8 mouse cellular contexts compared by ENCODE assay signal in the genomic region with DNA sequence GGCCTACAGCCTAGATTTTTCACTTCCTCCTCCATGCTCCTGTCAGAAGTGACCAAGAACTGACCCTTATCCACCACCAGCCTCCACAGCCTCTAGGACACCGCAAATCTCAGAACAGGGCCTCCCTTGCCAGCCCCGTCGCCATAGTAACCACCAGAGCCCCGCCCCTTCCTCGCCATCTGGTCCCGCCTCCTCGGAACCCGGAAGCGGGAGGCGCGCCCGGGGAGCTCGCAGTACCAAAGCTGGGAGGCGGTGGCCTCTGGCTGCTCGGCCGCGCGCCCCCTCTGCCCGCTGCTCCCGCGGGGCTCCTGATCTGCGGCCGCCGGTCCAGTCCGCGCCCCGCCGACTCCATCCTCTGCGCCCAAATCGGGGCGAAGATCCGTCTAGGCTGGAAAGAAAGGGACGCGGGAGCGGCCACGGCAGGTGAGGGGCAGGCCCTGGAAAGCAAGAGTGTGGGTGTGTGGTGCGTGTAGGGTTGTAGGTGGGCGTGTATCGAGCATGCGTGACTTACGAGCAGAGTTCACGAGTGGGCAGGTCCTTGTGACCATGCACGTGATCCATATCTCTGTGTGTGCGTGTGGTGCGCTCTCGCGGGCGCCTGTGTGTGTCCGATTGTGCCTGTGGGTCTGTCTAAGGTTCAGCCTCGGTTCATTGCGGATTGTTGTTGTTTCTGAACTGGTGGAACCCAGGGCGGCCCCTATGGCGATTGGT. TPM values are rescaled to one million over a fixed set of nuclear protein-coding genes. Genes with fewer than 3 reads are reported as not detected.
DNase-seq lines count a peak whose midpoint lies in the region; ATAC-seq and TF ChIP-seq lines count a peak whose summit lies in the region.

Spg21 (plus strand) TSS at position 216 of the 711 bp plus-strand sequence.

- WGBS in forebrain, embryonic 10.5 days, result under 1% methylated on average over 52 of the region's 53 CpGs
- under 1% methylated on average over 53 of the region's 53 CpGs for WGBS in heart, embryonic 15.5 days
- WGBS in liver, embryonic 14.5 days (ENCODE audit: insufficient replicate concordance), result under 1% methylated on average over 53 of the region's 53 CpGs
- WGBS in neural tube, embryonic 11.5 days, result 0% methylated on average over 53 of the region's 53 CpGs
- WGBS in stomach, postnatal 0 days, result under 1% methylated on average over 53 of the region's 53 CpGs

- peaks cover 30% of the 10 kb centered on the region for H3K4me1 ChIP-seq in forebrain, embryonic 10.5 days
- H3K4me1 ChIP-seq in heart, embryonic 15.5 days (replicated peaks), result peaks cover 16% of the 10 kb centered on the region
- peaks cover 2 to 11% of the 10 kb centered on the region in 2 experiments for H3K4me1 ChIP-seq in liver, embryonic 14.5 days (replicated peaks; ENCODE audit: control insufficient read depth in 2 of 2, insufficient read depth in 2 of 2, low read length in 1 of 2)
- peaks cover 11% of the 10 kb centered on the region for H3K4me1 ChIP-seq in neural tube, embryonic 11.5 days (ENCODE audit: control insufficient read depth, insufficient read depth, low read length)
- H3K4me1 ChIP-seq in stomach, postnatal 0 days (replicated peaks; ENCODE audit: control insufficient read depth, insufficient read depth), result no peaks in the 10 kb centered on the region

- ATAC-seq in CD4-positive, CD25-positive, alpha-beta regulatory T cell, adult 4 months, result peak; percentile 97
- ATAC-seq in heart, embryonic 15.5 days (replicated peaks; ENCODE audit: insufficient number of reproducible peaks, insufficient read depth, low FRiP score, low read depth), result peak; percentile 94
- ATAC-seq in liver, embryonic 14.5 days (ENCODE audit: insufficient read depth), result peak; percentile 87
- peak; percentile 96 for ATAC-seq in neural tube, embryonic 11.5 days (ENCODE audit: insufficient read depth, low FRiP score, low TSS enrichment)
- ATAC-seq in stomach, postnatal 0 days (ENCODE audit: low FRiP score, low TSS enrichment), result peak; percentile 97

- H3K4me3 ChIP-seq in forebrain, embryonic 10.5 days, result peak within 1 kb of the TSS; percentile 96
- H3K4me3 ChIP-seq in heart, embryonic 15.5 days, result peak within 1 kb of the TSS; percentile 93
- H3K4me3 ChIP-seq in liver, embryonic 14.5 days (ENCODE audit: insufficient read depth in 1 of 2, low read depth in 2 of 2, low read length in 2 of 2), result peak within 1 kb of the TSS; percentile 63 to 82
- H3K4me3 ChIP-seq in neural tube, embryonic 11.5 days (ENCODE audit: low read depth, low read length), result peak within 1 kb of the TSS; percentile 67
- H3K4me3 ChIP-seq in stomach, postnatal 0 days (ENCODE audit: low read depth, low read length), result peak within 1 kb of the TSS; percentile 90

- peak within 1 kb of the TSS; percentile 76 for H3K4me2 ChIP-seq in heart, embryonic 15.5 days
- H3K4me2 ChIP-seq in liver, embryonic 14.5 days (ENCODE audit: low read depth), result peak within 1 kb of the TSS; percentile 73
- H3K4me2 ChIP-seq in neural tube, embryonic 11.5 days (ENCODE audit: low read depth), result peak within 1 kb of the TSS; percentile 58
- H3K4me2 ChIP-seq in stomach, postnatal 0 days (replicated peaks; ENCODE audit: low read depth), result peak within 1 kb of the TSS; percentile 69

- peaks cover 14% of the 10 kb centered on the region for H3K36me3 ChIP-seq in forebrain, embryonic 10.5 days (replicated peaks)
- H3K36me3 ChIP-seq in heart, embryonic 15.5 days, result peaks cover 8% of the 10 kb centered on the region; the same call in 1 of the 2 replicates
- peaks cover 4% of the 10 kb centered on the region for H3K36me3 ChIP-seq in liver, embryonic 14.5 days (replicated peaks; ENCODE audit: control insufficient read depth, insufficient read depth, low read depth)
- H3K36me3 ChIP-seq in neural tube, embryonic 11.5 days (ENCODE audit: control insufficient read depth, insufficient read depth, low read length), result peaks cover under 1% of the 10 kb centered on the region; the same call in 1 of the 2 replicates
- 0 out of 2 replicates have a peak, but pooled peaks cover 3% of the 10 kb centered on the region for H3K36me3 ChIP-seq in stomach, postnatal 0 days (ENCODE audit: control insufficient read depth, insufficient read depth, low read length)

- TF ChIP-seq EP300 in liver, embryonic 14.5 days (IDR thresholded peaks at IDR 0.05; ENCODE audit: low read depth), result no peak
- TF ChIP-seq EP300 in stomach, postnatal 0 days (optimal IDR thresholded peaks at IDR 0.05), result no peak

- peak within 1 kb of the TSS; percentile 87 for H3K9ac ChIP-seq in heart, embryonic 15.5 days
- peak within 1 kb of the TSS; percentile 55 for H3K9ac ChIP-seq in liver, embryonic 14.5 days (replicated peaks)
- H3K9ac ChIP-seq in neural tube, embryonic 11.5 days (ENCODE audit: low read length), result peak within 1 kb of the TSS; percentile 66
- peak within 1 kb of the TSS; percentile 87 for H3K9ac ChIP-seq in stomach, postnatal 0 days (ENCODE audit: low read length)

- no peaks in the 10 kb centered on the region for H3K27me3 ChIP-seq in forebrain, embryonic 10.5 days (ENCODE audit: poor library complexity, severe bottlenecking)
- H3K27me3 ChIP-seq in heart, embryonic 15.5 days, result no peaks in the 10 kb centered on the region
- no peaks in the 10 kb centered on the region for H3K27me3 ChIP-seq in liver, embryonic 14.5 days (ENCODE audit: control insufficient read depth, insufficient read depth, low read length)
- H3K27me3 ChIP-seq in neural tube, embryonic 11.5 days (ENCODE audit: control insufficient read depth, insufficient read depth, low read length), result no peaks in the 10 kb centered on the region
- H3K27me3 ChIP-seq in stomach, postnatal 0 days (ENCODE audit: control insufficient read depth, insufficient read depth, low read length), result no peaks in the 10 kb centered on the region

- TF ChIP-seq CTCF in liver, embryonic 14.5 days (IDR thresholded peaks at IDR 0.05; ENCODE audit: low read depth), result no peak
- no peak for TF ChIP-seq CTCF in stomach, postnatal 0 days (IDR thresholded peaks at IDR 0.05; ENCODE audit: low read depth)

- no peaks in the 10 kb centered on the region for H3K9me3 ChIP-seq in forebrain, embryonic 10.5 days
- no peaks in the 10 kb centered on the region for H3K9me3 ChIP-seq in heart, embryonic 15.5 days (replicated peaks)
- H3K9me3 ChIP-seq in liver, embryonic 14.5 days (ENCODE audit: control insufficient read depth, low read length), result no peaks in the 10 kb centered on the region
- H3K9me3 ChIP-seq in neural tube, embryonic 11.5 days (ENCODE audit: control insufficient read depth, low read length), result no peaks in the 10 kb centered on the region
- no peaks in the 10 kb centered on the region for H3K9me3 ChIP-seq in stomach, postnatal 0 days (ENCODE audit: control insufficient read depth, low read length)

- peak within 1 kb of the TSS; percentile 92 for H3K27ac ChIP-seq in forebrain, embryonic 10.5 days
- H3K27ac ChIP-seq in heart, embryonic 15.5 days, result peak within 1 kb of the TSS; percentile 88
- H3K27ac ChIP-seq in liver, embryonic 14.5 days, result no peak within 1 kb of the TSS
- H3K27ac ChIP-seq in neural tube, embryonic 11.5 days (ENCODE audit: low read depth, low read length), result peak within 1 kb of the TSS; percentile 28
- H3K27ac ChIP-seq in stomach, postnatal 0 days (replicated peaks), result peak within 1 kb of the TSS; percentile 91

- peak; percentile 74 for DNase-seq in c-Kit-negative CD71-positive TER-119-positive erythroid progenitor cells, embryonic 14.5 days (ENCODE audit: low read depth, low spot score)
- DNase-seq in forebrain, embryonic 10.5 days (ENCODE audit: extremely low spot score, low spot score), result peak; percentile 97
- peak; percentile 97 for DNase-seq in kidney, postnatal 25 days
- peak; percentile 71 to 81 (median 71) for DNase-seq in liver, embryonic 14.5 days (ENCODE audit: low read depth in 3 of 3, low spot score in 3 of 3)
- DNase-seq in neural tube, embryonic 11.5 days (ENCODE audit: low spot score), result peak; percentile 97
- peak; percentile 97 for DNase-seq in stomach, postnatal 0 days (ENCODE audit: low spot score)

RNA-seq across cellular contexts. Expression of gene Spg21, which starts in this region (rescaled TPM):
- polyA plus RNA-seq in CD4-positive, CD25-positive, alpha-beta regulatory T cell, adult 4 months (2017; shearing (Covaris generic)), result 10 to 100 TPM; 76.6 to 78.9 TPM
- 93.8 TPM in 2 replicates for polyA plus RNA-seq in forebrain, embryonic 10.5 days (2016; fragmentation: Nextera tagmentation; extraction: Ambion mirVana)
- 52.9 and 62.7 TPM in 2 replicates for polyA plus RNA-seq in heart, embryonic 15.5 days (2015; fragmentation: Nextera tagmentation; extraction: Ambion mirVana)
- 5.6 and 6.9 TPM in 2 replicates for polyA plus RNA-seq in liver, embryonic 14.5 days (2012; rRNA removed)
- polyA plus RNA-seq in liver, embryonic 14.5 days (2014; fragmentation: Nextera tagmentation; extraction: Ambion mirVana), result 28.0 and 30.6 TPM in 2 replicates
- 131 and 142 TPM in 2 replicates for polyA plus RNA-seq in neural tube, embryonic 11.5 days (2014; fragmentation: Nextera tagmentation; extraction: Ambion mirVana)
- polyA plus RNA-seq in stomach, postnatal 0 days (2015; fragmentation: Nextera tagmentation; extraction: Ambion mirVana), result 62.3 and 67.7 TPM in 2 replicates
